Mouse (Mus musculus) CH12.LX (cell line): ENCODE measurements around the gene Insm1.

Experiments used
- BHLHE40 ChIP-seq: IDR thresholded peaks from 2 replicates; pipeline ENCODE4 v1.6.1; 2011; ENCODE audit warnings: mild to moderate bottlenecking, low read depth, low read length, improper control_type of control experiment
- CTCF ChIP-seq, 2 experiments: IDR thresholded peaks in 1 of 2; conservative IDR thresholded peaks in 1 of 2; 2 replicates each; pipeline ENCODE4 v1.5.1; 2011 to 2012; ENCODE audit warnings: low read depth in 2 of 2, low read length in 2 of 2, improper control_type of control experiment in 1 of 2, inconsistent platforms in 1 of 2, mild to moderate bottlenecking in 1 of 2, moderate library complexity in 1 of 2
- GABPA ChIP-seq: IDR thresholded peaks from 2 replicates; pipeline ENCODE4 v1.6.1; 2012; ENCODE audit warnings: low read depth, low read length, improper control_type of control experiment, inconsistent platforms; ENCODE audit not compliant: insufficient replicate concordance
- HCFC1 ChIP-seq: IDR thresholded peaks from 2 replicates; pipeline ENCODE4 v1.6.1; 2012; ENCODE audit warnings: low read depth, mild to moderate bottlenecking, inconsistent platforms, low read length, improper control_type of control experiment
- JUND ChIP-seq: conservative IDR thresholded peaks from 2 replicates; pipeline ENCODE4 v1.6.1; 2011; ENCODE audit warnings: low read depth, low read length, improper control_type of control experiment
- MXI1 ChIP-seq: IDR thresholded peaks from 2 replicates; pipeline ENCODE4 v1.6.1; 2011; ENCODE audit warnings: mild to moderate bottlenecking, low read depth, low read length, improper control_type of control experiment
- POLR2A ChIP-seq: IDR thresholded peaks from 2 replicates; pipeline ENCODE4 v1.6.1; 2011; ENCODE audit warnings: low read depth, mild to moderate bottlenecking, improper control_type of control experiment, low read length
- TCF12 ChIP-seq: IDR thresholded peaks from 2 replicates; pipeline ENCODE4 v1.6.1; 2014; ENCODE audit warnings: low read depth, mild to moderate bottlenecking, inconsistent platforms, low read length, improper control_type of control experiment
- USF1 ChIP-seq: IDR thresholded peaks from 2 replicates; pipeline ENCODE4 v1.6.1; 2014; ENCODE audit warnings: low read depth, mild to moderate bottlenecking, inconsistent platforms, low read length, improper control_type of control experiment

- TF ChIP-seq BHLHE40, result no peak
- no peak for TF ChIP-seq TCF12
- no peak for TF ChIP-seq GABPA
- no peak for TF ChIP-seq USF1
- TF ChIP-seq CTCF (conservative IDR thresholded peaks at IDR 0.05 in 1 of 2, IDR thresholded peaks at IDR 0.05 in 1 of 2; ENCODE audit: low read depth in 2 of 2, low read length in 2 of 2), result no peak
- TF ChIP-seq POLR2A, result no peak
- no peak for TF ChIP-seq JUND
- no peak for TF ChIP-seq HCFC1
- no peak for TF ChIP-seq MXI1
Observed at GRCm38 (mm10) chr2:146262966-146263365, 41.2 kb downstream of the Insm1 start.
